Mouse (Mus musculus) lung, adult 2 months (tissue): Measurements from ENCODE around the gene Zp3r.

Experiments
- CTCF ChIP-seq: fragments of 200-500 bp; IDR thresholded peaks from 2 replicates; pipeline ENCODE4 v1.5.1; 2011; ENCODE audit warnings: mild to moderate bottlenecking, low read length, control low read depth; ENCODE audit not compliant: insufficient read depth
- POLR2A ChIP-seq: fragments of 200-500 bp; IDR thresholded peaks from 2 replicates; pipeline ENCODE4 v1.6.1; 2011; ENCODE audit warnings: low read depth, mild to moderate bottlenecking, control low read depth, low read length, borderline replicate concordance; ENCODE audit errors: extremely low read depth

DNA sequence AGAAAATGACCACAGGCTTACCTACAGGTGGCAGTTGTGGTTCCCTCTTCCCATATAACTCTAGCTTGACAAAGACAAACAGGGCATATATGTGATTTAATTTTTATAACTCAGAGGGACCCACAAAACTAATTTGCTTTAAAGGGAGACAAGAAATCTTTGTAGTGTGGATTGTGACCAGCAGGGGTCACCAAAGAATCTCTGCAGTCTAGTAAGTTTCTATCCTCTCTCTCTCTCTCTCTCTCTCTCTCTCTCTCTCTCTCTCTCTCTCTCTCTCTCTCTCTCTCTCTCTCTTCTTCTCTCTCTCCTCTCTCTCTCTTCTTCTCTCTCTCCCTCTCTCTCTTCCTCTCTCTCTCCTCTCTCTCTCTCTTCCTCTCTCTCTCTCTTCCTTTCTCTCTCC is 53.5 kb downstream of the Zp3r start:
- TF ChIP-seq CTCF = no peak
- TF ChIP-seq POLR2A = no peak
